ENCODE assay signal across 40 mouse cellular contexts in the genomic region with DNA sequence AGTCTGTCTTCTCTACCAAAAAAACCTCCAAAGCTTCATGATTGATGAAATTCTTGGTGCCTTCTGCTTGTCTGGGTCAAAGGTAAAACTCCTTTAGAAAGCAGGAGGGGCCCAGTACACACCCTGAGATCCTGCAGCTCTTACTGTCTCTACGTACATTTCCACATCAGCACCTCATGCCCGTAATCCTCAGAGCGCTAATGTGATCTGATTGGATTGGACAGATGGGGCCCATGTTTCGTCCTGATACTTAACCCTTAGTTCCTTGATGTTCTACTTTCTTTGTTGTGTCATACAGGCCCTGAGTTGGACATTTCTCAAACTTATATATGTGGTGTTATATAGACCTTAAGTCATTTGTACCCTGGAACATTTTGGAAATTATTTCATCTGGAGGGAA. TPM values are rescaled to one million over a fixed set of nuclear protein-coding genes. Genes with fewer than 3 reads are reported as not detected.
"Had no signal": no experiment of that assay in that cellular context is flagged by ENCODE, and none has a peak within 500 bp of the region (broad histone marks: within the 10 kb centered on the region; RNA-seq: fewer than 3 reads in every experiment).

No protein-coding gene starts in this region.

- H3K27ac ChIP-seq: heart, adult 2 months; heart, embryonic 13.5 days; heart, embryonic 15.5 days; hindbrain, embryonic 10.5 days; hindbrain, embryonic 13.5 days; hindbrain, embryonic 15.5 days; kidney, embryonic 15.5 days; kidney, postnatal 0 days; limb, embryonic 13.5 days; limb, embryonic 15.5 days; liver, embryonic 12.5 days had no signal

- H3K4me3 ChIP-seq: heart, adult 2 months; heart, embryonic 13.5 days; heart, embryonic 15.5 days; hindbrain, embryonic 10.5 days; hindbrain, embryonic 13.5 days; hindbrain, embryonic 15.5 days; kidney, embryonic 15.5 days; limb, embryonic 13.5 days; limb, embryonic 15.5 days; liver, embryonic 12.5 days had no signal

- ATAC-seq: inflammation-experienced regulatory T-cells, adult 6 months; intestine, embryonic 16.5 days; liver, embryonic 12.5 days had no signal

- H3K9ac ChIP-seq: heart, embryonic 13.5 days; heart, embryonic 15.5 days; hindbrain, embryonic 13.5 days; hindbrain, embryonic 15.5 days; kidney, embryonic 15.5 days; limb, embryonic 13.5 days; limb, embryonic 15.5 days; liver, embryonic 12.5 days had no signal

- H3K9me3 ChIP-seq: heart, embryonic 13.5 days; heart, embryonic 15.5 days; hindbrain, embryonic 10.5 days; hindbrain, embryonic 13.5 days; hindbrain, embryonic 15.5 days; kidney, embryonic 15.5 days; limb, embryonic 13.5 days; limb, embryonic 15.5 days; liver, embryonic 12.5 days had no signal

- H3K4me1 ChIP-seq: heart, embryonic 13.5 days; heart, embryonic 15.5 days; hindbrain, embryonic 10.5 days; hindbrain, embryonic 13.5 days; hindbrain, embryonic 15.5 days; kidney, embryonic 15.5 days; limb, embryonic 13.5 days; limb, embryonic 15.5 days; liver, embryonic 12.5 days had no signal

- H3K27me3 ChIP-seq: heart, embryonic 13.5 days; heart, embryonic 15.5 days; hindbrain, embryonic 13.5 days; hindbrain, embryonic 15.5 days; kidney, embryonic 15.5 days; limb, embryonic 13.5 days; limb, embryonic 15.5 days; liver, embryonic 12.5 days had no signal

- H3K4me2 ChIP-seq: heart, embryonic 11.5 days; heart, embryonic 13.5 days; heart, embryonic 15.5 days; hindbrain, embryonic 13.5 days; hindbrain, embryonic 15.5 days; kidney, embryonic 15.5 days; limb, embryonic 13.5 days; limb, embryonic 15.5 days; liver, embryonic 12.5 days had no signal

- H3K36me3 ChIP-seq: hindbrain, embryonic 15.5 days had no signal

- DNase-seq: gastrocnemius, postnatal 14 days; gastrocnemius, postnatal 36 days; heart, adult 11 months; heart, adult 2 months; heart, postnatal 14 days; heart, postnatal 36 days; kidney, adult 11 months; kidney, adult 2 months; kidney, adult 9 months; kidney, postnatal 14 days; kidney, postnatal 36 days; layer of hippocampus, adult 9-11 months; layer of hippocampus, postnatal 36 days; left cerebral cortex, postnatal 4 days had no signal

RNA-seq across cellular contexts. Expression of a gene that starts 9.6 kb away (rescaled TPM):
- total RNA-seq: gastrocnemius, adult 18-20 months; gastrocnemius, adult 8-10 months; gastrocnemius, postnatal 14 days; gastrocnemius, postnatal 36 days; heart, adult 2 months; heart, postnatal 14 days; heart, postnatal 36 days; layer of hippocampus, adult 18-20 months; layer of hippocampus, adult 8-10 months; layer of hippocampus, postnatal 14 days; layer of hippocampus, postnatal 36 days; left cerebral cortex, adult 18-20 months; left cerebral cortex, adult 8-10 months; left cerebral cortex, postnatal 10 days; left cerebral cortex, postnatal 25 days; left cerebral cortex, postnatal 4 days; liver, adult 2 months had no signal
- polyA plus RNA-seq: gonadal fat pad, adult 2 months; heart, adult 2 months; heart, embryonic 11.5 days; heart, postnatal 0 days; hindbrain, embryonic 10.5 days; inflammation-experienced regulatory T-cells, adult 6 months; limb, embryonic 11.5 days; limb, embryonic 15.5 days; liver, embryonic 12.5 days had no signal
